Mouse (Mus musculus): ENCODE measurements at regions not wholly inside any gene's neighbourhood (a gene's known extent, or its start where the extent isn't known, plus 50 kb on each side); places are given as distances from the start of the nearest gene placed in this dataset.

- Histone ChIP-seq H3K4me1 (ENCODE audit: control insufficient read depth, insufficient read depth, low read length) (no peaks in the 10 kb centered on the region), H3K27me3 (replicated peaks; ENCODE audit: control insufficient read depth, insufficient read depth, low read length) (no peaks in the 10 kb centered on the region), H3K4me2 (ENCODE audit: low read depth, low read length) (no peak overlapping the region), H3K27ac (ENCODE audit: low read length) (no peak overlapping the region), H3K9me3 (ENCODE audit: control insufficient read depth, low read length) (no peaks in the 10 kb centered on the region), H3K4me3 (ENCODE audit: low read length) (no peak overlapping the region), H3K36me3 (ENCODE audit: control insufficient read depth, insufficient read depth, low read length) (no peaks in the 10 kb centered on the region), H3K9ac (ENCODE audit: low read depth, low read length) (no peak overlapping the region)
- no peak for ATAC-seq
These were observed 244.0 kb upstream of the Gnaz start for GRCm38 (mm10) chr10:74722971-74723370.

GRCm38 (mm10) chr10:74749446-74749845, 217.5 kb upstream of the Gnaz start:
- ATAC-seq: no peak
- no peak overlapping the region for H3K9ac ChIP-seq (ENCODE audit: low read depth, low read length)
- no peak overlapping the region for H3K4me2 ChIP-seq (ENCODE audit: low read depth, low read length)
- no peaks in the 10 kb centered on the region for H3K9me3 ChIP-seq (ENCODE audit: control insufficient read depth, low read length)
- no peaks in the 10 kb centered on the region for H3K27me3 ChIP-seq (replicated peaks; ENCODE audit: control insufficient read depth, insufficient read depth, low read length)
- H3K27ac ChIP-seq (ENCODE audit: low read length): no peak overlapping the region
- no peaks in the 10 kb centered on the region for H3K36me3 ChIP-seq (ENCODE audit: control insufficient read depth, insufficient read depth, low read length)
- no peaks in the 10 kb centered on the region for H3K4me1 ChIP-seq (ENCODE audit: control insufficient read depth, insufficient read depth, low read length)
- no peak overlapping the region for H3K4me3 ChIP-seq (ENCODE audit: low read length)
- 87% methylated on average over 2 of the region's 2 CpGs for WGBS

DNA sequence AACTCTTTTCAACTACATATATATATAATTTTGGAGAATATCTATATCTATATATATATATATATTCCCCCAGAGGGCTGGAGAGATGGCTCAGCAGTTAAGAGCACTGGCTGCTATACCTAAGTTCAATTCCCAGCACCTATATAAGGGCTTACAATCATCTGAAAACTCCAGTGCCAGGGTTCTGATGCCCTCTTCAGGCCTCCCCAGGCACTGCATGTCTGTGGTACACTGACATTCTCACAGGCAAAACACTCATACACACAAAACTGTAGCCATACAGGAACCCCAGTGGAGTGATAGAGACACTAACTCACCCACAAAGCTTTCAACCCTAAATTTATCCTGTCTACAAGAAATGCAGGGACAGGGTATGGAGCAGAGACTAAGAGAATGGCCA, 216.1 kb upstream of the Gnaz start:
- Histone ChIP-seq H3K27ac (ENCODE audit: low read length) (no peak overlapping the region), H3K9ac (ENCODE audit: low read depth, low read length) (no peak overlapping the region), H3K4me3 (ENCODE audit: low read length) (no peak overlapping the region), H3K4me2 (ENCODE audit: low read depth, low read length) (no peak overlapping the region), H3K4me1 (ENCODE audit: control insufficient read depth, insufficient read depth, low read length) (no peaks in the 10 kb centered on the region), H3K27me3 (replicated peaks; ENCODE audit: control insufficient read depth, insufficient read depth, low read length) (no peaks in the 10 kb centered on the region), H3K36me3 (ENCODE audit: control insufficient read depth, insufficient read depth, low read length) (no peaks in the 10 kb centered on the region), H3K9me3 (ENCODE audit: control insufficient read depth, low read length) (no peaks in the 10 kb centered on the region)
- ATAC-seq: no peak

DNA sequence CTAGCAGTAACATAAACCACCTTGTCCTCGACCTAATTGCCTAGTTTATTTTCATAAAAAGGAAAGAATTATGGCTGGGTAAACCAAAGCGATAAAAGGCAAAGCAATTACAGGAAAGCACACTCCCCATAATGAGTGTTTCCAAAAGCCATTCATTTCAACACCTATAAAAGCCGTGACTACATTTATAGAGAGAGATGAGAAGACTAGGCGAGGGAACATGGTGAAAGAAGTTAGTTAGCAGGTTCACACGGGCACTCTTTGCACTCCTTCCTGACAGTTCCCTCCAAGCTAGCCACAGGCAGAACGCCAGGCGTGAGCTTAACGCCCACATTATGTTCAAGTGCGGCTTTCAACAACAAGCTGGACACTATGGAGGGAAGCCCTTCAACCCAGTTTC, 206.2 kb upstream of the Gnaz start:
- no peaks in the 10 kb centered on the region for H3K36me3 ChIP-seq (ENCODE audit: control insufficient read depth, insufficient read depth, low read length)
- no peak overlapping the region for H3K9ac ChIP-seq (ENCODE audit: low read depth, low read length)
- ATAC-seq: no peak
- H3K4me1 ChIP-seq (ENCODE audit: control insufficient read depth, insufficient read depth, low read length): no peaks in the 10 kb centered on the region
- no peaks in the 10 kb centered on the region for H3K27me3 ChIP-seq (replicated peaks; ENCODE audit: control insufficient read depth, insufficient read depth, low read length)
- H3K9me3 ChIP-seq (ENCODE audit: control insufficient read depth, low read length): no peaks in the 10 kb centered on the region
- no peak overlapping the region for H3K4me2 ChIP-seq (ENCODE audit: low read depth, low read length)
- H3K4me3 ChIP-seq (ENCODE audit: low read length): no peak overlapping the region
- no peak overlapping the region for H3K27ac ChIP-seq (ENCODE audit: low read length)
- WGBS: 77% methylated on average over 9 of the region's 9 CpGs

DNA sequence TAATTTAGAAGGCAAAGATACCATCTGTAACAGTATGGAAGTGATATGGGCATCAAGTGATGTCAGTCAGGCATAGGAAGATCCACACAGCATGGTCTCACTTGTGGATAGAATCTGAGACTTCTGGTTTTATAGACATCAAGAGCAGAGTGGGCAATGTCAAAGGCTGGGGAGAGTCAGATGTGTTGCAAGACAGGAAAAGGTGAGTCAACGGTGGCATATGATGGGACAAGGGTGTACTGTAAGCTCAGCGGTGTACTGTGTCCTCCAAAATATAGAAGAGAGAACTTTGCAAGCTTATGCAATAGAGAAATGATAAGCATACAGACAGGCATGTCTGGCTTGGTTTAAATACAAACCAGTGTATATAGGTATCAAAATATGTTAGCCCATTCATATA, 177.7 kb upstream of the Gnaz start:
- no peak for ATAC-seq
- H3K9me3 ChIP-seq (ENCODE audit: control insufficient read depth, low read length): no peaks in the 10 kb centered on the region
- 78% methylated on average over 2 of the region's 2 CpGs for WGBS
- no peak overlapping the region for H3K9ac ChIP-seq (ENCODE audit: low read depth, low read length)
- no peak overlapping the region for H3K27ac ChIP-seq (ENCODE audit: low read length)
- no peak overlapping the region for H3K4me2 ChIP-seq (ENCODE audit: low read depth, low read length)
- H3K4me3 ChIP-seq (ENCODE audit: low read length): no peak overlapping the region
- H3K36me3 ChIP-seq (ENCODE audit: control insufficient read depth, insufficient read depth, low read length): no peaks in the 10 kb centered on the region
- H3K27me3 ChIP-seq (replicated peaks; ENCODE audit: control insufficient read depth, insufficient read depth, low read length): no peaks in the 10 kb centered on the region
- H3K4me1 ChIP-seq (ENCODE audit: control insufficient read depth, insufficient read depth, low read length): no peaks in the 10 kb centered on the region

GRCm38 (mm10) chr10:74789987-74790386, 177.0 kb upstream of the Gnaz start:
- ATAC-seq: no peak
- Histone ChIP-seq H3K36me3 (ENCODE audit: control insufficient read depth, insufficient read depth, low read length) (no peaks in the 10 kb centered on the region), H3K27me3 (replicated peaks; ENCODE audit: control insufficient read depth, insufficient read depth, low read length) (no peaks in the 10 kb centered on the region), H3K27ac (ENCODE audit: low read length) (no peak overlapping the region), H3K4me2 (ENCODE audit: low read depth, low read length) (no peak overlapping the region), H3K4me3 (ENCODE audit: low read length) (no peak overlapping the region), H3K9ac (ENCODE audit: low read depth, low read length) (no peak overlapping the region), H3K9me3 (ENCODE audit: control insufficient read depth, low read length) (no peaks in the 10 kb centered on the region), H3K4me1 (ENCODE audit: control insufficient read depth, insufficient read depth, low read length) (no peaks in the 10 kb centered on the region)
- WGBS: 58% methylated on average over 3 of the region's 3 CpGs

DNA sequence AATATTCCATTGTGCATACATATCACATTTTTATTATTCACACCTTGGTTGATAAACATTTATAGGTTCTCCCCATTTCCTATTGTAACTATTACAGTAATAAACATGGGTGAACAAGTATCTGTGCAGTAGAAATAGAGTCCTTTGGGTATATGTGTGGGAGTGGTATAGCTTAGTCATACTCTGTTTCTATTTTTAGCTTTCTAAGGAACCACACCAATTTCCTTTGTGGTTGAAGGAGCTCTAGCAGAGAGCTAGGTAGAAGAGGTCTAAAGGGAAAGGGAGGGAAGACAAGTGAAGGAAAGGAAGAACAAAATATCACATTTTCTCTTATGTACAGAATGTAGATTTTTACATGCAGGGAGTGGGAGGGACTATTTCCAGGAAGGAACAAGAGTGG, 143.6 kb upstream of the Gnaz start:
- ATAC-seq: no peak
- Histone ChIP-seq H3K27me3 (replicated peaks; ENCODE audit: control insufficient read depth, insufficient read depth, low read length) (no peaks in the 10 kb centered on the region), H3K36me3 (ENCODE audit: control insufficient read depth, insufficient read depth, low read length) (no peaks in the 10 kb centered on the region), H3K4me1 (ENCODE audit: control insufficient read depth, insufficient read depth, low read length) (no peaks in the 10 kb centered on the region), H3K9ac (ENCODE audit: low read depth, low read length) (no peak overlapping the region), H3K4me3 (ENCODE audit: low read length) (no peak overlapping the region), H3K4me2 (ENCODE audit: low read depth, low read length) (no peak overlapping the region), H3K27ac (ENCODE audit: low read length) (no peak overlapping the region), H3K9me3 (ENCODE audit: control insufficient read depth, low read length) (no peaks in the 10 kb centered on the region)

DNA sequence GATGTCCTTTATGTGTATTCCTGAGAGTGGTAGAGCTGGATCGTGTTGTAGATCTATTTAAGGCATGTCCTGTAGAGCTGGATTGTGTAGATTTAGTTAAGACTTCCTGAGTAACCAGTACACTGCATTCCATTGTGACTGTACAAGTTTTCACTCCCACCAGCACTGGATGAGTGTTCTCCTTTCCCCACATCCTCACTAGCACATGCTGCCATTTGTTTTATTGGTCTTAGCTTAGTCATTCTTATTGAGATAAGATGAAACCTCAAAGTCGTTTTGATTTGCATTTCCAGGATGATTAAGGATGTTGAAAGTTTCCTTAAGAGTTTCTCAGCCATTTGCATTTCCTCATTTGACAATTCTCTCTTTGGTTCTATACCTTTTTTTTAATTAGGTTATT, 132.6 kb upstream of the Gnaz start:
- ATAC-seq: no peak
- no peak overlapping the region for H3K27ac ChIP-seq (ENCODE audit: low read length)
- H3K4me3 ChIP-seq (ENCODE audit: low read length): no peak overlapping the region
- no peaks in the 10 kb centered on the region for H3K36me3 ChIP-seq (ENCODE audit: control insufficient read depth, insufficient read depth, low read length)
- H3K27me3 ChIP-seq (replicated peaks; ENCODE audit: control insufficient read depth, insufficient read depth, low read length): no peaks in the 10 kb centered on the region
- H3K4me1 ChIP-seq (ENCODE audit: control insufficient read depth, insufficient read depth, low read length): no peaks in the 10 kb centered on the region
- H3K9ac ChIP-seq (ENCODE audit: low read depth, low read length): no peak overlapping the region
- H3K9me3 ChIP-seq (ENCODE audit: control insufficient read depth, low read length): no peaks in the 10 kb centered on the region
- 61% methylated on average over 2 of the region's 2 CpGs for WGBS
- no peak overlapping the region for H3K4me2 ChIP-seq (ENCODE audit: low read depth, low read length)

GRCm38 (mm10) chr10:74848372-74848771, 118.6 kb upstream of the Gnaz start:
- 12% methylated on average over 7 of the region's 7 CpGs for WGBS
- ATAC-seq: peak; percentile 48; the same call in 1 of the 2 replicates
- H3K4me1 ChIP-seq (ENCODE audit: control insufficient read depth, insufficient read depth, low read length): no peaks in the 10 kb centered on the region
- H3K27me3 ChIP-seq (replicated peaks; ENCODE audit: control insufficient read depth, insufficient read depth, low read length): no peaks in the 10 kb centered on the region
- H3K4me3 ChIP-seq (ENCODE audit: low read length): no peak overlapping the region
- H3K9me3 ChIP-seq (ENCODE audit: control insufficient read depth, low read length): no peaks in the 10 kb centered on the region
- H3K27ac ChIP-seq (ENCODE audit: low read length): no peak overlapping the region
- no peak overlapping the region for H3K4me2 ChIP-seq (ENCODE audit: low read depth, low read length)
- H3K9ac ChIP-seq (ENCODE audit: low read depth, low read length): no peak overlapping the region
- H3K36me3 ChIP-seq (ENCODE audit: control insufficient read depth, insufficient read depth, low read length): no peaks in the 10 kb centered on the region

DNA sequence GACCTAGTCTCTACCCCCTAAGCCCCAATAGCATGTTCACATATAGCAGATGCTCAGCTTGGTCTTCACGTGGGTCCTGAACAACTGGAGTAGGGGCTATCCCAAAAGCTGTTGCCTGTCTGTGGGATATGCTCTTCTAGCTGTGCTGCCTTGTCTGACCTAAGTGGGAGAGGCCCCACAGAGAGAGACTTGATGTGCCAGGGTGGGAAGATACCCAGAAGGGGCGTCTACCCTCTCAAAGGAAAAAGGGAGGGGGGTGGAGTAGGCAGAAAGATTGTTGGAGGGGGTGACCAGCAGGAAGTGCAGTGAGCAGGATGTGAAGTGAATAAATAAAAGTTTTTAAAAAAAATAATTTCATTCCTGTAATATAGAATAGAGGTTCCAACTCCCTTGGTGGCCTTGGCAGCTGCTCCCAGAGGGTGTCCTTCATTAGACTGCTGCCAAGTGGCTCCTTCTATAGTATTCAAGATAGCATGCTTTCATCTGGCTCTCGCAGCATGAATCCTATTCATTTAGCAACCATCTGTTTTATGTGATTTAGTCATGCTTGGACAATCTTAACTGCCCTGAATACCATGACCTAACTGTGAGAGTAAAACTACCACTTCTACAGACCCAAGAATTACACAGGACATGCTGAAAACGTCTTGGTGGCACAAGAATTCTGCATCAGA, 111.8 kb upstream of the Gnaz start:
- Histone ChIP-seq H3K9me3 (ENCODE audit: control insufficient read depth, low read length) (no peaks in the 10 kb centered on the region), H3K4me2 (ENCODE audit: low read depth, low read length) (no peak overlapping the region), H3K4me1 (ENCODE audit: control insufficient read depth, insufficient read depth, low read length) (no peaks in the 10 kb centered on the region), H3K4me3 (ENCODE audit: low read length) (no peak overlapping the region), H3K27ac (ENCODE audit: low read length) (no peak overlapping the region), H3K9ac (ENCODE audit: low read depth, low read length) (no peak overlapping the region), H3K36me3 (ENCODE audit: control insufficient read depth, insufficient read depth, low read length) (no peaks in the 10 kb centered on the region), H3K27me3 (replicated peaks; ENCODE audit: control insufficient read depth, insufficient read depth, low read length) (no peaks in the 10 kb centered on the region)
- 55% methylated on average over 4 of the region's 4 CpGs for WGBS
- ATAC-seq: no peak

All from intestine, embryonic 16.5 days (tissue).